Mouse (Mus musculus) left cerebral cortex, postnatal 25 days (tissue): Measurements from ENCODE around the gene Gjd2. TPM values are rescaled to one million over a fixed set of nuclear protein-coding genes. Genes with fewer than 3 reads are reported as not detected.

Source experiments
- DNase-seq, 2 experiments: peaks; one replicate each; pipeline ENCODE4 v3.0.0; 2022; ENCODE audit warnings: low spot score in 2 of 2, mixed read lengths in 1 of 2
- intact Hi-C: fragments of 180-260 bp; cut with DNase I; formaldehyde crosslinking; loops from one replicate; pipeline ENCODE4 v1.15.1; 2025
- total RNA-seq, 2 experiments: library from RNA; stranded (reverse); gene quantifications; 2 replicates each; pipeline ENCODE4 v1.2.3; 2021

Gene Gjd2
- total RNA-seq, 2 experiments from 2014 or later: 6.1 to 7.2 TPM

DNA sequence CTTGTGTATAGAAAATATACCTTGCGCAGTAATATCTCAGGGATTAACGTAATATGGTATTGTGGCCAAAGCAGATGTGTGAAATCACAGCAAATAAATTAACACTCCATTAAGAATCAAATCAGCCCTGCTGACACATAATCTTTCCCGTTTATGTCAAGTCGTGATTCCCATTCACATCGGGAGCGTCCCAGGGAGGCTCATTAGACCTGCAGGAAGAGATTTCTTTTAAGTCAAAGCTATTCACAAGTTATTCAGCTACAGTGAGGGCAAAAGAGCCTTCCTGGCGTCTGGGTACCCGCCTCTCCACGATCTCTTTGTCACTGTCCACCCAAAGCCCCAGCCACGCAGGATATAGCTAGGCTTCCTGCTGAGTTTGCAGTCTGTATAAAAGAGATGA lies 4.7 kb upstream of the Gjd2 start:
- intact Hi-C loops: no loop called here

DNA sequence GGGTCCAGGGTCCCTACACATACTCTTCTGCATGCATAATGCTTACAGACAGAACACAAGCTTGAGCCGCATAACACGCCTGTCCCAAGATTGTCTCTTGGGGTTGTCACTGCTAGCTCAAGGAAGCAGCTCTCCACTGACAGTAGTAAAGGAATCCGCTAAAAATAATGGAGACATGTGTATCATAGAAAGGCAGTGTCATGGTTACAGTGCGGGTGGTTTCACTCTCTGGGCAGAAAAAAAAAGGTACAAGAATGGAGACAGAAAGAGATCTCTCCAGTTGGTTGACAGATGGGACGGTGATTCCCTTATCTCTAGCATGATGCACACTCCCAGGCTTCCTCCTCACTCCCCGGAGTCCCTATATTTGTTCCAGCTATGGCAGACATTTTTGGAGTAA lies 1.4 kb upstream of the Gjd2 start:
- intact Hi-C loops: loop anchor here (2.0 kb wide), 1 partner anchor 80 kb away; no protein-coding TSS in a partner anchor
- peak in 1 of 2 experiments; percentile 67 for DNase-seq

More for the DNA sequence above, 4.7 kb upstream of the Gjd2 start:
- DNase-seq: no peak

DNA sequence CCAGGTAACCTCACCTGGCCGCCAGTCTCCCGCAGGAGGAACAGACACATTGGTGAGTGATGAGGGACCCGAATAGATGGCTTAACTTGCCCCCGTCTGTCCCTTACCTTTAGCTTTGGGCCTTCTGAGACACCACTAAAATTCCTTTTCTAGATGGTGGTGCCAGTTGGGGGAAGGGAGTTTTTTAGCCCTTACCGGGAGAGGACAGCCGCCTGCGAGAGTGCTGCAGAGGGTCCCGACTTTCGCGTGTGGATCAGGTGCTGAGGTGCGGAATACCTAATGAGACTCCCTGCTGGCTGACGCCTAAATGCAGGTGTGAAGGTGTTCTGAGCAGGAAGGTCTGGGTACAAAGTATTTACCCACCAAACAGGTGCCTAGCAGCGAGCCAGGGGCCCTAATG lies 427 bp upstream of the Gjd2 start:
- DNase-seq: no peak
- intact Hi-C loops: loop anchor here (2.0 kb wide), 1 partner anchor 81 kb away; no protein-coding TSS in a partner anchor

DNA sequence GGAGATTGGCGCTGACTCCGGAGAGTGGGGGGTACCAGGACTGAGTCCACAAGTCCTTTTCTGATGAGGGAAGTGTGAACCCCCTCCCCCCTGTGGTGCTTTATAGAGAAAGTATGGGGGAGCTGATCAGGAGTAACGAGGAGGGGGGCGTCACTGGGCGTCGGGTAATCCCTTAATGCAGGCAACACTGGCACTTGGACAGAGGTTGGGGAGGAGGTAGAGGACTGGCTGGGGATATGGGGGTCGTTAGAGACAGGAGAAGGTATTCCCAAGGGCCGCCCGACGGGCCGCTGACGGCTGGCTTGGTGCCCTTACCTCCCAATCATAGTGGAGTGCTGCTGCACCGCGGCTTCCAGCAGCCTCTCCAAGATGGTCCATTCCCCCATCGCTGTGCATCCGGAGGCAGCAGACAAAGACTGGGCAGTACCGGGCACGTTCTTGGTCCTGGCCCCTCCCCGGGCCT lies 639 bp downstream of the Gjd2 start:
- DNase-seq: no peak
- intact Hi-C loops: no loop called here

DNA sequence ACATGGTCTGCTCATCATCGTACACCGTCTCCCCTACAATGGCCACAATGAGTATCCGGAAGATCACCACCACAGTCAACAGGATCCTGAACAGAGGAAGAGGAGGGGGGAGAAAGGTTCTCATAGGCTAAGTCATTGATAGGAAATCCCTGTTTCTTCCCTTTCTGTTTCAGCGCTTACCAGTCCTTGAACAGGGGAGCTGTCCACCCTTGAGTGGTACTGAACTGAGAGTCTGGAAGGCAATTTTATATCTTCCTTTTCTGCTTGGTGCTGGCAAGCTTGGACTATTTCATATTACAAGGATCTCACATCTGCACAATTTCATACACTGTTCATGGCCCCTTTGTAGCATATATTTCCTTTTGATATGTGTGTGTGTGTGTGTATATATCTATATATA lies 1.6 kb downstream of the Gjd2 start:
- intact Hi-C loops: no loop called here
- DNase-seq: no peak

DNA sequence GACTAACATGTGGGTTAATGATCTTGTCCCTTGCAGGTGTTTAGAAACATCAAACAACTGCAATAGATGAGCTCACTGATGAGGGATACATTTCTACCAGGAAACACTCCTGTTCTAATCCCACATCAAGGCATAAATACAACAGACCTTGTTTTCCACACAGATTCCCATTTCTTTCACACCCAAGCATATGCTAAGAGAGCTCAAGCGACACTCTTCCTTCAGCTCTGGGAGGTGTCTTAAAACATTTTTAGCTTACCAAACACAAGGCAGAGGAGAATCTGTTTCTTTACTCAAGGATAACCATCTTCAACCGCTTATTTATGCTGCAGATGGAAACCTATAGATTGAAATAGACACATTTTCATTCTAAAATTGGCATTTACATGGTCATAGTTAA lies 5.1 kb downstream of the Gjd2 start:
- DNase-seq: peak in 1 of 2 experiments; percentile 65
- intact Hi-C loops: no loop called here

DNA sequence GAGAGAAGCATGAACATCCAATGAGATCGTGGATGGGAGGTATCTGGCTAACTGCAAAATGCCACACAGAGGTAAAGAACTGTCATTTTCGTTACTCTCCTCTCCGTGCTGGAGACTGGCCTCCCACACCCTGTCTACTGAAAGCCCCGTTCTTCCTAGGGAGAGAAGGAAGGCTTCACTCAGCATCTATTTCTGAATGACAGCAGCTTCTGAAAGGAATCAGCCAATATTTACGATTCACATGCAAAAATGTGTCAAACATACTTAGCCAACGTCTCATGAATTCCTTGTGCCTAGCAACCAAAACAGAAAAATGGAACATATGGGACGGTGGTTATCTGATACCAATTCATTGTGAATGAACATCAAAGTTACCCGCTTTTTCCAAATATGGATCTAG lies 15.9 kb downstream of the Gjd2 start:
- DNase-seq: no peak
- intact Hi-C loops: no loop called here

DNA sequence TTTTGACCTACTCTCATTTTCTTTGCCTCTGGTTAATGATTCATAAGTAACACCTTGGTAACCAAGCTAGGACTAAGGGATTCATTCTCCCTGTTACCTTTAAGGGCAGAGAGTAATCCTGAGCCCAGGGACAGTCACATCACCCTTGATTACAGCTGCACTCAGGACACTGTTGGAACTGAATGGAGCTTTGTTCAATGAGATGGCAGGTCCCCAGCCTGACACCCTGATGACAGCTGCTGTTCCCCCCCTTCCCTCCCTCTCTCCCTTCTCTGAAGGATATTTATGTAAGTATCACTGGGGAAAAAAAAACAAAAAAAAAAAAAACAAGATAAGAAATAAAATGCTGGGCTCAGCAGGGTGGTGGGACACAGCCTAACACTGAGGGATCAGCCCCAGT lies 16.5 kb downstream of the Gjd2 start:
- no peak for DNase-seq
- intact Hi-C loops: no loop called here

DNA sequence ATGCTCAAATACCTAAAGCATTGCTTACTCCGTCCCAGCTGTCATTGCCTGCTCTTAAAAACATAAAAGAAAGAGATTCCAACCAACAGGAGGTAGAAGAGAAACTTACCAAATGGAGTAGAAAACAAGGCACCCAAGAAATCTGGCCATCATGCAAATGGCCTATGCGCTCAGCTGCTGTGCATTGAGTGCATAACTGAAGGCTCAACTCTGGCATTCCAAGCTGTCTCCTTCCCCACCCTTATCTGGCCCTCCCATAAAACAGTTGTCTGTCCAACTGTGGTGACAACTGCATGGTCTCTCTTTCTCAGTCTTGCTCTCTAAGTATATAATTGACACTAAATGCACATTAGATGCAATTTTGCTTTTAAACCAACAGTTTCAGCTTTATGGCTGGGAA lies 28.5 kb downstream of the Gjd2 start:
- intact Hi-C loops: no loop called here
- DNase-seq: no peak

DNA sequence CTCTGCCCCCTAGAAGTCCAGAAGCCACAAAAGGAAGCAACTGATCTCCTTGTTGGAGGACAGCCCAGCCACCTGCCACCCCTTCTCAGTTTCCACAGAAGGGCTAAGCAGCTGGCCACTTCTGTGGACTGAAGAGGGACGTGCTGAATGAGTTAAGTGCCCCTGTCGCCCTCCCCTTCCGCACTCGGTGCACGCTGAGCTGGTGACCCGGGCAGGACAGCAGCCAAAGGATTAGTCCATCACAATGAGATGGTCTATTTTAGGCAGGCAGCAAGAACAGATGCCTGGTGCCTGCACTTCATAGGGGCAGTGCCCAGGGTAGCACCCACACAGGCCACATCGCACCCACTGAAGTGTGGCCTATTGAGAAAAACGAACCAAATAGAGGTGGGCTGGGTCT lies 32.8 kb downstream of the Gjd2 start:
- intact Hi-C loops: no loop called here
- DNase-seq: no peak

DNA sequence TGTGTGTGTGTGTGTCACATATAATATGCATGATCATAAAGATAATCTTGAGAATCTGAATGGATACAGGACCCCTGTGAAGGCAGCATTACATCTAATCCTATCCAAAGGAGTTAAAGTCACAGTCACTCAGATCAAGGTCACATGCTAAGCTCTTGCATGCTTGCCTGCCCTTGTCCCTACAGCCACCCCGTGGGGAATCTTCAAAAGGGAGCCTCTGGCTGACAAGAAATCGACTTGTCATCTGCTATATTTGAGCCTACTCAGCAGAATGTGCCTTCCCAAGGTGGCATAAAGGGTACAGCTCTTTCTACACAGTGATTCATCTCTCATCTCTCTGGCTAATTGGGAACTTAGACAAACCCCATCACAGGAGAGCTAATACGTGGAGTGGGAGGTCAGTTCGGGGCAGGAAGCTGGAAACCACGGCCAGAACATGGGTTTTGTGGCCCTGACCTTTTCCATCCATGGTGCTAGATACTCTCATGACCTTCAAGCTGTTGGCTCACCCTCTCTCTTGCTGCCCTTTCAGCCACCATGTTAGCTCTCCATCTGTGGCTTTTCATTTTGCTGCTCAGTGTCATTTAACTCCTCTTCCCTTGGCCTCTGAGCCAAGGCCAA lies 35.2 kb downstream of the Gjd2 start:
- intact Hi-C loops: no loop called here
- DNase-seq: no peak

DNA sequence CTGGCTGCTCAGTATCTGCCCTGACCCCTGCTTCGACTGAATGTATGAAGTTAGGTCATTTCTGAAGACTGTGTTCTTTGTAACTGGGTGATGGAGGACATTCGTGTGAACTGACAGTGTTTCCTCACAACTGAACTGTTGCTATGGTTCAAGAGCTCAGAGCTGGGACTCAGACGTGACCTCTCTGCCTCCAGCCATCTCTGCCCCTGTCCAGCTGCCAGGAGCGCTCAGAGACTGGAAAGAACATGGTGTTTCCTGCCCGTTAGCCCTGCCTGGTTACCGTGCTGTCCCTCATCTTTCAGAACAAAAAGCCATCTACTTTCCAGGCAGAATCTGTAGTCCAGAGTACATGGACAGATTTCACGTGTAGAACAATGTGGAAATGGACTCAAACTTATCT lies 39.5 kb downstream of the Gjd2 start:
- intact Hi-C loops: no loop called here

DNA sequence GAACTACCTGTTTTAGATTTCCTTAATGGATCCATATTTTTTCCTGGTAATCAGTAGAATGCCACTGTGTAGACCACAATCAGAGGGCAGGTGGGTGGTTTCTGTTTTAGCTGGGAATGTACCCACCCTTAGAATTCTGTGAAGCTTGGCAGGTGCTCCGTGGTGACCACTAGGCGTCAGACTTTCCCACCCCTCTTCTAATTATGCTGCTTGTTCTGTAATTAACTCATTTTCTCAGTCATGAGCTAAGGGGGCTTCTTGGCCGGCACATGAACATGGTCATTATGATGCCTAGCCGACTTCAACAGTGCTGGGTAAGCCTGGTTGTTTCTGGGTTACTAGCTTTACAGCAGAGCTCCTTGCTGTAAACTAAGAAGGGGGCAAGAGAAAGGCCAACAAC lies 47.0 kb downstream of the Gjd2 start:
- DNase-seq: no peak
- intact Hi-C loops: no loop called here

More for the DNA sequence above, 39.5 kb downstream of the Gjd2 start:
- no peak for DNase-seq

Other genes starting within 250 kb of the Gjd2 start
- 100 to 1,000 TPM; 488 to 523 TPM for gene Scg5, start 184.5 kb downstream of the Gjd2 start, total RNA-seq
- 1 to 10 TPM; 2.1 to 2.2 TPM for gene Arhgap11a, start 165.0 kb downstream of the Gjd2 start, total RNA-seq
- not detected for gene Actc1, start 39.9 kb upstream of the Gjd2 start, total RNA-seq
- 10 to 100 TPM; 31.4 to 35.2 TPM for gene Aqr, start 173.4 kb upstream of the Gjd2 start, total RNA-seq
- gene Zfp770, start 187.8 kb upstream of the Gjd2 start, total RNA-seq: 10 to 100 TPM; 26.5 to 27.8 TPM